Mouse (Mus musculus): Measurements from ENCODE around the gene Gas1.

- TF ChIP-seq CTCF (conservative IDR thresholded peaks at IDR 0.05; ENCODE audit: low read length) (no peak), POU5F1 (IDR thresholded peaks at IDR 0.05; ENCODE audit: borderline replicate concordance, low read length) (no peak)
These were observed 50.8 kb downstream of the Gas1 start for GRCm38 (mm10) chr13:60126338-60126737.

Measured in E14TG2a.4 (cell line).